Mouse (Mus musculus): ENCODE measurements around the gene Ticam1.

Ticam1 gene

GRCm38 (mm10) chr17:56276643-56277566, at the start of gene Ticam1:
Ticam1 (minus strand) TSS chr17:56276786.
- peak; percentile 96 for DNase-seq (ENCODE audit: low read depth)

GRCm38 (mm10) chr17:56325450-56326152, 49.0 kb upstream of the Ticam1 start, which contains the start of gene Kdm4b:
Kdm4b (plus strand) TSS chr17:56326062.
- DNase-seq (ENCODE audit: low read depth), result peak; percentile 95

- DNase-seq (ENCODE audit: low read depth), result no peak
Observed at GRCm38 (mm10) chr17:56324419-56324818, 47.8 kb upstream of the Ticam1 start.

GRCm38 (mm10) chr17:56309191-56309945, 32.8 kb upstream of the Ticam1 start:
- no peak for DNase-seq (ENCODE audit: low read depth)

- DNase-seq (ENCODE audit: low read depth), result no peak
Observed at GRCm38 (mm10) chr17:56308088-56308487, 31.5 kb upstream of the Ticam1 start.

- no peak for DNase-seq (ENCODE audit: low read depth)
Observed at GRCm38 (mm10) chr17:56305826-56306225, 29.2 kb upstream of the Ticam1 start.

GRCm38 (mm10) chr17:56305156-56305555, 28.6 kb upstream of the Ticam1 start:
- no peak for DNase-seq (ENCODE audit: low read depth)

GRCm38 (mm10) chr17:56304718-56305117, 28.1 kb upstream of the Ticam1 start:
- no peak for DNase-seq (ENCODE audit: low read depth)

GRCm38 (mm10) chr17:56303847-56304586, 27.4 kb upstream of the Ticam1 start:
- DNase-seq (ENCODE audit: low read depth), result peak; percentile 98

GRCm38 (mm10) chr17:56303160-56303846, 26.7 kb upstream of the Ticam1 start, which contains the start of gene Uhrf1:
Uhrf1 (plus strand) TSS chr17:56303321.
- DNase-seq (ENCODE audit: low read depth), result peak; percentile 95

GRCm38 (mm10) chr17:56302363-56302996, 25.9 kb upstream of the Ticam1 start:
- DNase-seq (ENCODE audit: low read depth), result no peak

- no peak for DNase-seq (ENCODE audit: low read depth)
Observed at GRCm38 (mm10) chr17:56300186-56300585, 23.6 kb upstream of the Ticam1 start, which contains the start of gene Arrdc5. Arrdc5 (minus strand) TSS chr17:56300286.

GRCm38 (mm10) chr17:56298238-56298637, 21.7 kb upstream of the Ticam1 start:
- no peak for DNase-seq (ENCODE audit: low read depth)

- no peak for DNase-seq (ENCODE audit: low read depth)
Observed at GRCm38 (mm10) chr17:56296201-56296600, 19.6 kb upstream of the Ticam1 start.

- DNase-seq (ENCODE audit: low read depth), result no peak
Observed at GRCm38 (mm10) chr17:56294241-56294640, 17.7 kb upstream of the Ticam1 start.

GRCm38 (mm10) chr17:56293291-56293690, 16.7 kb upstream of the Ticam1 start:
- no peak for DNase-seq (ENCODE audit: low read depth)

- no peak for DNase-seq (ENCODE audit: low read depth)
Observed at GRCm38 (mm10) chr17:56292531-56293222, 16.1 kb upstream of the Ticam1 start, which contains the start of gene Plin3. Plin3 (minus strand) TSS chr17:56292873.

- DNase-seq (ENCODE audit: low read depth), result no peak
Observed at GRCm38 (mm10) chr17:56291826-56292475, 15.4 kb upstream of the Ticam1 start.

- DNase-seq (ENCODE audit: low read depth), result peak; percentile 85
Observed at GRCm38 (mm10) chr17:56291171-56291511, 14.6 kb upstream of the Ticam1 start.
